Mouse (Mus musculus): Measurements from ENCODE around the gene Epn2.

GRCm38 (mm10) chr11:61608072-61608471 lies 28.6 kb upstream of the Epn2 start:
- TF ChIP-seq CTCF (IDR thresholded peaks at IDR 0.05; ENCODE audit: low read depth, low read length): no peak
- no peak for TF ChIP-seq EP300 (IDR thresholded peaks at IDR 0.05; ENCODE audit: insufficient read depth, low read depth, low read length)
- no peak for TF ChIP-seq POLR2A (IDR thresholded peaks at IDR 0.05; ENCODE audit: insufficient read depth, low read length)

Measured in ES-Bruce4 (cell line).